Mouse (Mus musculus): ENCODE data around the gene Ofcc1.

The Ofcc1 gene

DNA sequence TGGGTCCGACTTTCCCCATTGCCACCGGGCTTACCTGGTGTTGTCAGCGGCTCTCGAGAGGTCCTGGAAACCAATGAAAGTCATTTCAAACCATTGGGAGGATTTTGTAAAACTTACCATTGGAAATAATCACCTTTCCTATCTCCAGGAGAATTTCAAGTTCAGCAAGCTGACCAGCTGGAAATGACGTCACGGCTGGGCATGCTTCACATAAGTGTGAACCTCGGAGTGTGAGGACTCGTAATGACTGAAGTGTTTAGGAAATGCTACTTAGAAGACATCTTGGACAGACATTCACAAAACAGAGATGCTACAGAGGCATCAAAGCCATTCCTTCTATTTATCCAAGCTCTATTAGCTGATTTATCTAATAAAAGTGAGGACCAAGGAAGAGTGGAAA is 361.0 kb downstream of the Ofcc1 start:
- no peak for DNase-seq (ENCODE audit: low read depth, low spot score)

DNA sequence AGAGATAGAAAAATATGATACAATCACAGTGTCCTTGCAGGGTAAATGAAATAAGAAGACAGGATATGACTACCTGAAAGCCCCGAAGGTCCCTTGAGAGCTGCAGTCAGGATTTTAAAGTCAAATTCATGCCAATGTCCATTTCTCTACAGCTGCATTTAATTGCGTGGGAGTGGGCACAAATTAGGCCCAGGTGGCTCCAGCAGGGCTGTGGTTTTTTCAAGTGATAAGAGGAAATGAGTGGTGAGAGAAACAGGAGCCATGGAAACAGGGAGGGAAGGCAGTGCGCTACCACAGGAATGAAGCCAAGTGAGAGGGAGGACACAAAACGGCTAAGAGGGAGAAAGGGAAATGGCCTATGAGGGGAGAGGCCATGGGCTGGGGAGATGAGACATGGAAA is 363.3 kb downstream of the Ofcc1 start:
- DNase-seq (ENCODE audit: low read depth, low spot score), result no peak

DNA sequence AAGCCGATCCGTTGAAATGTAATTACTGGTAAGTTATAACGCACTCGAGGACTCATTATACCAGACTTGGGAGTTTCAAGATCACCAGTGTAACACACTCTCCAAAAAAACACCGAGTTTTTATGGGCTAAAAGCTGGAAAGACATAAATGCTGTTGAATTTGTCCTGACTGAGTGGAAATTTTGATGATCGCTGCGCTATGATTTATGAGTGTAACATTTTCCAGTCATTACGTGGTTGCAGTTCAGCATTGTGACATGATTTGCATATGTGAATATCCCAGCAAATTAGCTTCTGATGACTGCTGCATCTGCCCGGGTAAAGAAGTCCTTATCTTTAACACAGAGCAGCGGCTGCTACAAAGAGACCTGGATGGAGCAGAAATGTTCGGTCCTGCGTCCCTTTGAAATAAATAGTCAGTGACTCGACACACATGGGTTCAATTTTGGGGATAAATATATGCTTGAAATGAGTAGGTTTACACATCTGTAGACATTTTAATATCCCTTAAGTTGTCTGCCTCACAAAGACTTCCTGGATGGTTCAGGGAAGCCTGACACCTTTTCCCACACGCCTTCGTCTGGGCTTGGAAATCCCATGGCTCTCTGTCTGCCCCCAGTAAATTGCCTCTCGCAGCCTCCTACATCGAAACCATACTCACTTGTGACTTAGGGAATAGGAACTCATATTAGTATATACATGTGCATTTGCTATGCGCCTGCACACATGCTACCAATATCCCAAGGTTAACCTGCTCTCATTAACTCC is 381.8 kb downstream of the Ofcc1 start:
- no peak for DNase-seq (ENCODE audit: low read depth, low spot score)

DNA sequence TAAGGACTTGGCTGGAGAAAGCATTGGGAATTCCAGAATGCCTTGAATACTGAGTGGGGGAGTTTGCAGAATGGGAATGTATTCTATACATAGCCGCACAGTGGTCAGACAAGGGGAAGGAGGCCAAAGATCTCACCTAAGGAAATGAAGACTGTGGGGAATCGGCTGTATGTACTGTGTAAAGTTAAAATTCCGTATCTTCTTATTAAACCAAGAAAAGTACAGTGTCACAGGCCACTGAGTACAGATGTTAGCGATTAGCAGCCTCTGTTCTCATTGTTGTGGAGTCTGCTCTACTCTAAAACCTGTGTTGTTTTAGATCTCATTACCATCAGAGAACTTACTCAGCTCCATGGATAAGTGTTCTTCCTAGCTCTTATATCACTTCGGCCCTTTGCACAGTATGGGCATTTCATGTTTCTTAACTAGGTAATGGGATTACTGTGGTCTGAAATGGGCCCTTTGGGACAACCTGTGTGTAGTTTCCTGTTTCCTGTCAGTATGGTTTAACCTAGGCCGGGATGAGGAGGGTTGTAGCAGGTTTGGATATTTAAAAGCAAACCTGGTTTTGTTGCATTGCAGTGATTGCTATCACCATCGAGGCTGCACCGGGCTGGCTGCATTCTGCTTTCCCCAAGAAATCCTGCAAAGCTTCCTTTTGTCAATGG is 392.8 kb downstream of the Ofcc1 start:
- no peak for DNase-seq (ENCODE audit: low read depth, low spot score)

DNA sequence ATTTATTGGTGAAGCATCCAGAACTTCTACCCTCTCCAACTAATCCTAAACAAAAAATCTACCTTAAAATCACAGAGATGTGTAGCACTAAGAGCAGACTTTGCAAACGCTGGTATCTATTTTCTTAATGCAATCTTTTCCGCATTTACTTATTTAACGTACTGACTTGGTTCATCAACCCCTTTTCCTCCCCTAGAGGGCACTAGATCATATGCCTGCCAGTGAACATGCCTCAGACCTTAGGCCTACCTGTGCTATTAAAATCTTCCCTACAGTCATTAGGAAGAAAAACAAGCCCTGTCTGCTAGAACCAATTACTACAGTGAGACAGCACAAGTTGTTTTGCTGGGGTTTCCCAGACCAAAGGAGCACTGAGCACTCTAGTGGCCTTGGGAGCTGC is 404.0 kb downstream of the Ofcc1 start:
- DNase-seq (ENCODE audit: low read depth, low spot score), result no peak

DNA sequence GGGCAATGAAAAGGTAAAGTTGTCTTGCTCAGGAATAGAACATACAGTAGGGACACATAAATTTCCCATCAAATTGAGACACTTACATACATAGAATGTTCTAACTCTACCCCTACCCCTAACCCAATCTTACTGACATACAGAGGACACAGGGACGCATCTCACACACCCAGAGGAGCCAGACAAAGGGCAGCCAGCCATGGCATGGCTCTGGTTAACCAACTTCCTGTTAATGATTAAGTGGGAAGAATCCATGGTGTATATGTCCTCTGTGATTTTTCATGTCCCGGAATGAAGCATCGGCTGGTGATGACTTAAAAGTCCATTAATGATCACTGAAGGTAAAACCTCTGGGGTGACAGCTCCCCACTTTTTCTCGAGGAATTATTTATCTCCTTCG is 405.2 kb downstream of the Ofcc1 start:
- DNase-seq (ENCODE audit: low read depth, low spot score), result no peak

Measured in embryo, embryonic 11.5 days (tissue).